Mouse (Mus musculus): ENCODE data around the gene Fam76a. TPM values are rescaled to one million over a fixed set of nuclear protein-coding genes. Genes with fewer than 3 reads are reported as not detected.

The Fam76a gene
- total RNA-seq, 1 experiment from 2014 or later = 33.8 TPM

- no peak for DNase-seq
These were observed 37.4 kb downstream of the Fam76a start for GRCm38 (mm10) chr4:132884844-132885374.

GRCm38 (mm10) chr4:132884064-132884843 is 38.1 kb downstream of the Fam76a start, which contains the start of gene Stx12:
Stx12 (minus strand) TSS chr4:132884509.
- peak; percentile 94 for DNase-seq

GRCm38 (mm10) chr4:132883561-132884063 is 38.7 kb downstream of the Fam76a start:
- DNase-seq = no peak

GRCm38 (mm10) chr4:132874363-132875097 is 47.8 kb downstream of the Fam76a start:
- no peak for DNase-seq

GRCm38 (mm10) chr4:132873481-132874362 is 48.6 kb downstream of the Fam76a start:
- no peak for DNase-seq

- DNase-seq = peak; percentile 33
These were observed 51.2 kb downstream of the Fam76a start for GRCm38 (mm10) chr4:132871116-132871515.

GRCm38 (mm10) chr4:132864856-132865255 is 57.5 kb downstream of the Fam76a start:
- no peak for DNase-seq

GRCm38 (mm10) chr4:132863012-132863411 is 59.3 kb downstream of the Fam76a start:
- DNase-seq = no peak

- DNase-seq = no peak
These were observed 61.5 kb downstream of the Fam76a start for GRCm38 (mm10) chr4:132860880-132861279.

Other genes with a start within 250 kb of the Fam76a start
- 4.0 and 4.7 TPM in 2 replicates for gene Xkr8, start 190.0 kb downstream of the Fam76a start, total RNA-seq (2021)
- gene Smpdl3b, start 165.3 kb downstream of the Fam76a start, total RNA-seq (2021) = 2.1 and 3.3 TPM in 2 replicates
- 15.9 and 16.6 TPM in 2 replicates for gene Rpa2, start 154.2 kb downstream of the Fam76a start, total RNA-seq (2021)
- 2.0 and 4.9 TPM in 2 replicates for gene Themis2, start 126.2 kb downstream of the Fam76a start, total RNA-seq (2021)
- gene Ppp1r8, start 79.4 kb downstream of the Fam76a start, total RNA-seq (2021) = 38.6 and 46.8 TPM in 2 replicates
- gene Stx12, start 38.0 kb downstream of the Fam76a start, total RNA-seq (2021) = 49.7 and 53.3 TPM in 2 replicates
- gene Fgr, start 51.5 kb upstream of the Fam76a start, total RNA-seq (2021) = 0.78 and 1.8 TPM in 2 replicates
- 65.0 and 71.9 TPM in 2 replicates for gene Ahdc1, start 88.7 kb upstream of the Fam76a start, total RNA-seq (2021)
- 117 and 150 TPM in 2 replicates for gene Wasf2, start 207.9 kb upstream of the Fam76a start, total RNA-seq (2021)

Measured in adrenal gland, postnatal 14 days (tissue).